Mouse (Mus musculus): ENCODE measurements at regions not wholly inside any gene's neighbourhood (a gene's known extent, or its start where the extent isn't known, plus 50 kb on each side); places are given as distances from the start of the nearest gene placed in this dataset.

- DNase-seq: no peak
Measured at GRCm38 (mm10) chr12:48705963-48706362, 676.5 kb upstream of the Foxg1 start.

GRCm38 (mm10) chr12:48713646-48714045 lies 668.8 kb upstream of the Foxg1 start:
- DNase-seq: no peak

GRCm38 (mm10) chr12:48729851-48730250 lies 652.6 kb upstream of the Foxg1 start:
- no peak for DNase-seq

DNA sequence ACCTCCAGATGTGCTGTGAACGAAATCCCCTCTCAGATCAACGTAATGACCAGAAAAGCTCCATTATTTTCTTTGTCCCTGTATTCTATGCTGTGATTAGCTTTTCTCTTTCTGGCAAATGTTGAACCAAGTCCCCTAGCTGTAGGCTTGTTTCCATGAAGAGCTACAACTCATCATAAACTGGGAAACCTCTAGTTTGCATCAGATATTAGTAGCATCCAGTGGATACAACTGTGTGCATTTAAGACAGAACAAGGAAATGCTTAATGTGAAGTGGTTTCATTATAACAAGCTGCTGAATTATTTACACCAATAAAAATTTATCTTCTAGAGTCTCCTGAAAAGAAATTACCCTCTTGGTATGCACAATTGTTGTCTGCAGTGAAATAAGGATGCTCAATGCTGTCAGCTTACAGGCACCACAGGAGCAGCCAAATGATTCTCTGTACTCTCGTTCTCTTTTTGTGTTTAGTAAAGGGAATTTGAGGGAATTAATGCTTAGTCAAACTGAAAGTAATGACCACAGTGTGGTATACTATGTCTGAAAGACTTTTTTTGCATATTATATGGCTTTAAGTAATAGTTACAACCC lies 623.6 kb upstream of the Foxg1 start:
- DNase-seq: no peak

Measured in thymus, adult 18-20 months (tissue).